Mouse (Mus musculus): ENCODE results near the gene Olfr288. TPM values are rescaled to one million over a fixed set of nuclear protein-coding genes. Genes with fewer than 3 reads are reported as not detected.

Olfr288 gene
- polyA plus RNA-seq, 1 experiment from 2014 or later = not detected

Other genes starting within 250 kb of the Olfr288 start
- 34.7 and 36.8 TPM in 2 replicates for gene Tmem106c, start 231.3 kb downstream of the Olfr288 start, polyA plus RNA-seq (2014; fragmentation: Nextera tagmentation; extraction: Ambion mirVana)
- 237 and 243 TPM in 2 replicates for gene Col2a1, start 190.8 kb downstream of the Olfr288 start, polyA plus RNA-seq (2014; fragmentation: Nextera tagmentation; extraction: Ambion mirVana)
- gene Pfkm, start 103.0 kb downstream of the Olfr288 start, polyA plus RNA-seq (2014; fragmentation: Nextera tagmentation; extraction: Ambion mirVana) = 39.7 and 41.8 TPM in 2 replicates
- 50.9 and 57.5 TPM in 2 replicates for gene Senp1, start 101.8 kb downstream of the Olfr288 start, polyA plus RNA-seq (2014; fragmentation: Nextera tagmentation; extraction: Ambion mirVana)
- 47.1 and 47.2 TPM in 2 replicates for gene Asb8, start 29.9 kb downstream of the Olfr288 start, polyA plus RNA-seq (2014; fragmentation: Nextera tagmentation; extraction: Ambion mirVana)
- gene Ccdc184, start 28.4 kb downstream of the Olfr288 start, polyA plus RNA-seq (2014; fragmentation: Nextera tagmentation; extraction: Ambion mirVana) = 0.40 and 0.70 TPM in 2 replicates
- not detected in 2 replicates for gene Gm44579, start 25.4 kb upstream of the Olfr288 start, polyA plus RNA-seq (2014; fragmentation: Nextera tagmentation; extraction: Ambion mirVana)
- not detected in 2 replicates for gene Olfr287, start 25.5 kb upstream of the Olfr288 start, polyA plus RNA-seq (2014; fragmentation: Nextera tagmentation; extraction: Ambion mirVana)
- not detected in 2 replicates for gene Olfr286, start 38.9 kb upstream of the Olfr288 start, polyA plus RNA-seq (2014; fragmentation: Nextera tagmentation; extraction: Ambion mirVana)
- gene H1fnt, start 61.8 kb upstream of the Olfr288 start, polyA plus RNA-seq (2014; fragmentation: Nextera tagmentation; extraction: Ambion mirVana) = not detected in 2 replicates
- 0.04 and 0.16 TPM in 2 replicates for gene Zfp641, start 100.6 kb upstream of the Olfr288 start, polyA plus RNA-seq (2014; fragmentation: Nextera tagmentation; extraction: Ambion mirVana)
- gene Olfr285, start 121.8 kb upstream of the Olfr288 start, polyA plus RNA-seq (2014; fragmentation: Nextera tagmentation; extraction: Ambion mirVana) = not detected in 2 replicates
- gene Olfr284, start 145.4 kb upstream of the Olfr288 start, polyA plus RNA-seq (2014; fragmentation: Nextera tagmentation; extraction: Ambion mirVana) = not detected in 2 replicates
- not detected in 2 replicates for gene Olfr283, start 185.4 kb upstream of the Olfr288 start, polyA plus RNA-seq (2014; fragmentation: Nextera tagmentation; extraction: Ambion mirVana)
- not detected in 2 replicates for gene Olfr282, start 235.7 kb upstream of the Olfr288 start, polyA plus RNA-seq (2014; fragmentation: Nextera tagmentation; extraction: Ambion mirVana)